Comparison of ENCODE assay signal across 12 mouse cellular contexts in the genomic region with DNA sequence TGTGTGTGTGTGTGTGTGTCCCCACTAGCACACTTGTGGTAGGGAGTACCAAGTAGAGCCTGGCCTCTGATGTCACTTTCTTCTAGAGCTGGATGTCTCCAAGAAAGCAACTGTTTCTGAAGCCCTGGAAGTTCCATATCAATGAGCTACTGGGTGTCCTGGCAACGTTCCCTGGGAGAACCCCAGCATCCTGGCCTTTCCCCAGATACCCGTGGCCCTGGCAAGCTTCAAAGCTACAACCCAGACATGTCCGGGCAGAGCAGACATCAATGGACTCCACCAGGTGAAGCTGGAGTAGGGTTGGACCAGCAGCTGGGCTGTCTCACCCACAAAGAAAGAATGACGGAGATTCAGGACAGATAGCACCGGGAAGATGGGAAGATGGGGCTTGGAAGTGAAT.
"Had no signal": no experiment of that assay in that cellular context is flagged by ENCODE, and none has a peak within 500 bp of the region (broad histone marks: within the 10 kb centered on the region; RNA-seq: fewer than 3 reads in every experiment).

No protein-coding gene starts in this region.

- DNase-seq: retina, postnatal 1 day; right cerebral cortex, adult 18-20 months; right cerebral cortex, postnatal 14 days; right cerebral cortex, postnatal 25 days; right cerebral cortex, postnatal 4 days; spleen, adult 18-20 months; thymus, adult 18-20 months; thymus, adult 2 months; thymus, postnatal 14 days; thymus, postnatal 25 days; thymus, postnatal 36 days; thymus, postnatal 4 days had no signal
